Mouse (Mus musculus): ENCODE data around the gene B230217C12Rik. TPM values are rescaled to one million over a fixed set of nuclear protein-coding genes. Genes with fewer than 3 reads are reported as not detected.
"Not testable (repeated sequence)": the region's sequence is repeated elsewhere in the genome, so short reads cannot be mapped to it uniquely, and the experiment has no call there.

The B230217C12Rik gene
- polyA plus RNA-seq, 1 experiment from 2014 or later = 15.1 TPM

GRCm38 (mm10) chr11:97855473-97855872, 14.9 kb downstream of the B230217C12Rik start:
- no peaks in the 10 kb centered on the region for H3K36me3 ChIP-seq (replicated peaks)
- no peak overlapping the region for H3K4me2 ChIP-seq
- H3K4me1 ChIP-seq = no peaks in the 10 kb centered on the region
- no peaks in the 10 kb centered on the region for H3K9me3 ChIP-seq
- H3K27me3 ChIP-seq = no peaks in the 10 kb centered on the region
- H3K4me3 ChIP-seq (replicated peaks) = no peak overlapping the region
- H3K9ac ChIP-seq = no peak overlapping the region
- H3K27ac ChIP-seq = no peak overlapping the region
- no peak for ATAC-seq (ENCODE audit: low FRiP score)
- 97% methylated on average over 2 of the region's 2 CpGs for WGBS

- no peak for ATAC-seq (ENCODE audit: low FRiP score)
- 91% methylated on average over 2 of the region's 2 CpGs for WGBS
- H3K9ac ChIP-seq = no peak overlapping the region
Observed at GRCm38 (mm10) chr11:97862148-97862547, 21.6 kb downstream of the B230217C12Rik start.

GRCm38 (mm10) chr11:97865421-97865820, 24.8 kb downstream of the B230217C12Rik start:
- H3K36me3 ChIP-seq (replicated peaks) = no peaks in the 10 kb centered on the region
- no peaks in the 10 kb centered on the region for H3K4me1 ChIP-seq
- no peaks in the 10 kb centered on the region for H3K9me3 ChIP-seq
- H3K4me3 ChIP-seq (replicated peaks) = no peak overlapping the region
- H3K27ac ChIP-seq = no peak overlapping the region
- 90% methylated on average over 5 of the region's 5 CpGs for WGBS
- no peak overlapping the region for H3K4me2 ChIP-seq
- ATAC-seq (ENCODE audit: low FRiP score) = no peak
- H3K9ac ChIP-seq = no peak overlapping the region
- H3K27me3 ChIP-seq = no peaks in the 10 kb centered on the region

More at GRCm38 (mm10) chr11:97862148-97862547, 21.6 kb downstream of the B230217C12Rik start:
- H3K4me2 ChIP-seq = no peak overlapping the region
- no peaks in the 10 kb centered on the region for H3K36me3 ChIP-seq (replicated peaks)
- H3K4me1 ChIP-seq = no peaks in the 10 kb centered on the region
- H3K9me3 ChIP-seq = no peaks in the 10 kb centered on the region
- no peak overlapping the region for H3K4me3 ChIP-seq (replicated peaks)
- H3K27me3 ChIP-seq = no peaks in the 10 kb centered on the region
- H3K27ac ChIP-seq = no peak overlapping the region

GRCm38 (mm10) chr11:97866091-97866888, 25.7 kb downstream of the B230217C12Rik start:
- Histone ChIP-seq H3K4me2 (no peak overlapping the region), H3K9ac (no peak overlapping the region), H3K27me3 (no peaks in the 10 kb centered on the region), H3K9me3 (no peaks in the 10 kb centered on the region), H3K4me3 (replicated peaks) (no peak overlapping the region), H3K36me3 (replicated peaks) (no peaks in the 10 kb centered on the region), H3K27ac (no peak overlapping the region), H3K4me1 (no peaks in the 10 kb centered on the region)
- whole genome bisulfite sequencing = 96% methylated on average over 3 of the region's 3 CpGs
- no peak for ATAC-seq (ENCODE audit: low FRiP score)

- H3K4me3 ChIP-seq (replicated peaks) = no peak overlapping the region
- no peak overlapping the region for H3K27ac ChIP-seq
- no peaks in the 10 kb centered on the region for H3K9me3 ChIP-seq
- H3K27me3 ChIP-seq = no peaks in the 10 kb centered on the region
- WGBS = 89% methylated on average over 3 of the region's 3 CpGs
- H3K9ac ChIP-seq = no peak overlapping the region
- H3K4me2 ChIP-seq = no peak overlapping the region
- no peaks in the 10 kb centered on the region for H3K4me1 ChIP-seq
- ATAC-seq (ENCODE audit: low FRiP score) = no peak
- no peaks in the 10 kb centered on the region for H3K36me3 ChIP-seq (replicated peaks)
Observed at GRCm38 (mm10) chr11:97867591-97867990, 27.0 kb downstream of the B230217C12Rik start.

GRCm38 (mm10) chr11:97872378-97872777, 31.8 kb downstream of the B230217C12Rik start:
- not testable (repeated sequence) for ATAC-seq (ENCODE audit: low FRiP score); H3K4me1 ChIP-seq
- 87% methylated on average over 5 of the region's 5 CpGs for WGBS

GRCm38 (mm10) chr11:97874396-97874795, 33.8 kb downstream of the B230217C12Rik start:
- no peaks in the 10 kb centered on the region for H3K9me3 ChIP-seq
- WGBS = 100% methylated on average over 1 of the region's 1 CpGs
- H3K9ac ChIP-seq = no peak overlapping the region
- no peak overlapping the region for H3K27ac ChIP-seq
- no peak for ATAC-seq (ENCODE audit: low FRiP score)
- no peaks in the 10 kb centered on the region for H3K4me1 ChIP-seq
- no peaks in the 10 kb centered on the region for H3K36me3 ChIP-seq (replicated peaks)
- H3K27me3 ChIP-seq = no peaks in the 10 kb centered on the region
- no peak overlapping the region for H3K4me3 ChIP-seq (replicated peaks)
- H3K4me2 ChIP-seq = no peak overlapping the region

More at GRCm38 (mm10) chr11:97872378-97872777, 31.8 kb downstream of the B230217C12Rik start:
- H3K4me3 ChIP-seq (replicated peaks); H3K27ac ChIP-seq; H3K9me3 ChIP-seq; H3K4me2 ChIP-seq; H3K27me3 ChIP-seq; H3K36me3 ChIP-seq (replicated peaks); H3K9ac ChIP-seq: not testable (repeated sequence)

GRCm38 (mm10) chr11:97877341-97877740, 36.8 kb downstream of the B230217C12Rik start:
- no peaks in the 10 kb centered on the region for H3K27me3 ChIP-seq
- H3K36me3 ChIP-seq (replicated peaks) = no peaks in the 10 kb centered on the region
- WGBS = 84% methylated on average over 2 of the region's 2 CpGs
- no peak overlapping the region for H3K27ac ChIP-seq
- H3K4me3 ChIP-seq (replicated peaks) = no peak overlapping the region
- H3K4me1 ChIP-seq = no peaks in the 10 kb centered on the region
- ATAC-seq (ENCODE audit: low FRiP score) = no peak
- H3K9me3 ChIP-seq = no peaks in the 10 kb centered on the region
- H3K9ac ChIP-seq = no peak overlapping the region
- no peak overlapping the region for H3K4me2 ChIP-seq

GRCm38 (mm10) chr11:97880362-97880761, 39.8 kb downstream of the B230217C12Rik start:
- Histone ChIP-seq H3K27ac (no peak overlapping the region), H3K36me3 (replicated peaks) (no peaks in the 10 kb centered on the region), H3K4me1 (0 out of 2 replicates have a peak, but pooled peaks cover 3% of the 10 kb centered on the region), H3K27me3 (no peaks in the 10 kb centered on the region), H3K9ac (no peak overlapping the region), H3K9me3 (no peaks in the 10 kb centered on the region), H3K4me2 (no peak overlapping the region), H3K4me3 (replicated peaks) (no peak overlapping the region)
- ATAC-seq (ENCODE audit: low FRiP score) = no peak
- 91% methylated on average over 4 of the region's 4 CpGs for WGBS

GRCm38 (mm10) chr11:97883542-97883917, 43.0 kb downstream of the B230217C12Rik start:
- H3K27me3 ChIP-seq = no peaks in the 10 kb centered on the region
- H3K4me1 ChIP-seq = 0 out of 2 replicates have a peak, but pooled peaks cover 3% of the 10 kb centered on the region
- H3K27ac ChIP-seq = peak overlapping the region; percentile 86
- peak overlapping the region; percentile 59 for H3K4me2 ChIP-seq
- no peaks in the 10 kb centered on the region for H3K36me3 ChIP-seq (replicated peaks)
- H3K4me3 ChIP-seq (replicated peaks) = peak overlapping the region; percentile 59
- 5% methylated on average over 26 of the region's 26 CpGs for WGBS
- ATAC-seq (ENCODE audit: low FRiP score) = peak; percentile 59
- H3K9ac ChIP-seq = peak overlapping the region; percentile 42; the same call in 1 of the 2 replicates
- H3K9me3 ChIP-seq = no peaks in the 10 kb centered on the region

GRCm38 (mm10) chr11:97883918-97884600, 43.5 kb downstream of the B230217C12Rik start, which contains the start of gene Fbxo47:
Fbxo47 (minus strand) TSS chr11:97884154.
- Histone ChIP-seq H3K27me3 (no peaks in the 10 kb centered on the region), H3K9ac (peak within 1 kb of the TSS; percentile 42; the same call in 1 of the 2 replicates), H3K4me1 (0 out of 2 replicates have a peak, but pooled peaks cover 3% of the 10 kb centered on the region), H3K4me3 (replicated peaks) (peak within 1 kb of the TSS; percentile 59), H3K4me2 (peak within 1 kb of the TSS; percentile 59), H3K27ac (peak within 1 kb of the TSS; percentile 86), H3K9me3 (no peaks in the 10 kb centered on the region), H3K36me3 (replicated peaks) (no peaks in the 10 kb centered on the region)
- WGBS = under 1% methylated on average over 37 of the region's 37 CpGs
- ATAC-seq (ENCODE audit: low FRiP score) = peak; percentile 96

- peak overlapping the region; percentile 83 for H3K27ac ChIP-seq
- no peak overlapping the region for H3K9ac ChIP-seq
- no peaks in the 10 kb centered on the region for H3K27me3 ChIP-seq
- ATAC-seq (ENCODE audit: low FRiP score) = no peak
- peak overlapping the region; percentile 59 for H3K4me2 ChIP-seq
- no peaks in the 10 kb centered on the region for H3K36me3 ChIP-seq (replicated peaks)
- H3K4me3 ChIP-seq (replicated peaks) = peak overlapping the region; percentile 59
- no peaks in the 10 kb centered on the region for H3K9me3 ChIP-seq
- WGBS = 31% methylated on average over 7 of the region's 7 CpGs
- H3K4me1 ChIP-seq = 0 out of 2 replicates have a peak, but pooled peaks cover 3% of the 10 kb centered on the region
Observed at GRCm38 (mm10) chr11:97884601-97885185, 44.1 kb downstream of the B230217C12Rik start.

Data from forebrain, embryonic 12.5 days (tissue).